Mouse (Mus musculus) MEL (cell line): ENCODE results near the gene Arhgap35. TPM values are rescaled to one million over a fixed set of nuclear protein-coding genes. Genes with fewer than 3 reads are reported as not detected.
A peak's percentile ranks its signal among the peaks of the same experiment; 100 is the strongest.

Experiments
- DNase-seq: peaks from one replicate; pipeline ENCODE4 v3.0.0; 2011; ENCODE audit warnings: low read depth, low spot score
- H3K27ac ChIP-seq: 2 replicates; pipeline ENCODE4 v1.5.1; 2012; ENCODE audit warnings: low read depth, mild to moderate bottlenecking, control low read depth, low read length, moderate library complexity; ENCODE audit not compliant: control insufficient read depth
- H3K27me3 ChIP-seq, 2 experiments: fragments of 150-350 bp in 1 of 2; sonication (generic) in 1 of 2; 2 replicates each; pipeline ENCODE4 v1.6.1; 2012; ENCODE audit warnings: low read length in 2 of 2, mild to moderate bottlenecking in 2 of 2, improper control_type of control experiment in 1 of 2, moderate library complexity in 1 of 2; ENCODE audit not compliant: insufficient read depth in 2 of 2, control insufficient read depth in 1 of 2
- H3K36me3 ChIP-seq, 2 experiments: 2 replicates each; pipeline ENCODE4 v1.6.1; 2012 to 2014; ENCODE audit warnings: low read length in 2 of 2, improper control_type of control experiment in 1 of 2, inconsistent platforms in 1 of 2, mild to moderate bottlenecking in 1 of 2; ENCODE audit not compliant: insufficient read depth in 2 of 2, control insufficient read depth in 1 of 2
- H3K4me1 ChIP-seq, 2 experiments: fragments of 150-350 bp in 1 of 2; sonication (generic) in 1 of 2; 2 replicates each; pipeline ENCODE4 v1.6.1; 2012; ENCODE audit warnings: low read length in 2 of 2, improper control_type of control experiment in 1 of 2, mild to moderate bottlenecking in 1 of 2; ENCODE audit not compliant: insufficient read depth in 2 of 2, control insufficient read depth in 1 of 2
- H3K4me3 ChIP-seq, 2 experiments: fragments of 150-350 bp in 1 of 2; sonication (generic) in 1 of 2; 2 replicates each; pipeline ENCODE4 v1.5.1; 2012; ENCODE audit warnings: low read depth in 2 of 2, low read length in 2 of 2, mild to moderate bottlenecking in 2 of 2, moderate library complexity in 2 of 2, control low read depth in 1 of 2, improper control_type of control experiment in 1 of 2; ENCODE audit not compliant: control insufficient read depth in 1 of 2, insufficient read depth in 1 of 2
- H3K79me2 ChIP-seq: 2 replicates; pipeline ENCODE4 v1.6.1; 2012; ENCODE audit warnings: mild to moderate bottlenecking, low read length, moderate library complexity; ENCODE audit not compliant: control insufficient read depth, poor library complexity, insufficient read depth
- H3K9ac ChIP-seq: 2 replicates; pipeline ENCODE4 v1.6.1; 2012; ENCODE audit warnings: low read depth, mild to moderate bottlenecking, control low read depth, low read length, moderate library complexity; ENCODE audit not compliant: control insufficient read depth, poor library complexity, severe bottlenecking
- H3K9me3 ChIP-seq: fragments of 150-350 bp; sonication (generic); replicated peaks from 2 replicates; pipeline ENCODE4 v1.6.1; 2012; ENCODE audit warnings: mild to moderate bottlenecking, low read length, improper control_type of control experiment, moderate library complexity; ENCODE audit not compliant: insufficient read depth
- BHLHE40 ChIP-seq: IDR thresholded peaks from 2 replicates; pipeline ENCODE4 v1.6.1; 2012; ENCODE audit warnings: low read depth, mild to moderate bottlenecking, inconsistent platforms, low read length, improper control_type of control experiment, borderline replicate concordance
- CHD1 ChIP-seq: IDR thresholded peaks from 2 replicates; pipeline ENCODE4 v1.6.1; 2012; ENCODE audit warnings: low read depth, mild to moderate bottlenecking, inconsistent platforms, low read length, improper control_type of control experiment
- CHD2 ChIP-seq: IDR thresholded peaks from 2 replicates; pipeline ENCODE4 v1.6.1; 2011; ENCODE audit warnings: low read length, improper control_type of control experiment
- CTCF ChIP-seq, 3 experiments: IDR thresholded peaks in 2 of 3; conservative IDR thresholded peaks in 1 of 3; 2 replicates each; pipeline ENCODE4 v1.5.1; 2011 to 2012; ENCODE audit warnings: low read length in 3 of 3, low read depth in 2 of 3, mild to moderate bottlenecking in 2 of 3, improper control_type of control experiment in 1 of 3, inconsistent platforms in 1 of 3, mixed read lengths in 1 of 3, moderate library complexity in 1 of 3; ENCODE audit not compliant: control insufficient read depth in 1 of 3, insufficient read depth in 1 of 3, poor library complexity in 1 of 3, severe bottlenecking in 1 of 3
- E2F4 ChIP-seq: IDR thresholded peaks from 2 replicates; pipeline ENCODE4 v1.6.1; 2011; ENCODE audit warnings: low read depth, low read length, improper control_type of control experiment, borderline replicate concordance
- ETS1 ChIP-seq: IDR thresholded peaks from 2 replicates; pipeline ENCODE4 v1.6.1; 2012; ENCODE audit warnings: low read depth, mild to moderate bottlenecking, inconsistent platforms, low read length, improper control_type of control experiment, moderate library complexity
- GATA1 ChIP-seq: IDR thresholded peaks from 2 replicates; pipeline ENCODE4 v1.6.1; 2011; ENCODE audit warnings: low read depth, low read length, improper control_type of control experiment
- HCFC1 ChIP-seq: IDR thresholded peaks from 2 replicates; pipeline ENCODE4 v1.6.1; 2012; ENCODE audit warnings: low read depth, mild to moderate bottlenecking, inconsistent platforms, low read length, improper control_type of control experiment, moderate library complexity
- JUND ChIP-seq: IDR thresholded peaks from 2 replicates; pipeline ENCODE4 v1.6.1; 2011; ENCODE audit warnings: low read depth, mild to moderate bottlenecking, improper control_type of control experiment, low read length
- KAT2A ChIP-seq: conservative IDR thresholded peaks from 2 replicates; pipeline ENCODE4 v1.6.1; 2012; ENCODE audit warnings: low read depth, low read length, improper control_type of control experiment, inconsistent platforms
- MAFK ChIP-seq: IDR thresholded peaks from 2 replicates; pipeline ENCODE4 v1.6.1; 2011; ENCODE audit warnings: low read depth, mild to moderate bottlenecking, low read length, improper control_type of control experiment, borderline replicate concordance
- MAX ChIP-seq: IDR thresholded peaks from 2 replicates; pipeline ENCODE4 v1.6.1; 2011; ENCODE audit warnings: low read length, improper control_type of control experiment
- MAZ ChIP-seq: IDR thresholded peaks from 2 replicates; pipeline ENCODE4 v1.6.1; 2012; ENCODE audit warnings: low read depth, mild to moderate bottlenecking, inconsistent platforms, low read length, improper control_type of control experiment
- MYB ChIP-seq: IDR thresholded peaks from 2 replicates; pipeline ENCODE4 v1.6.1; 2011; ENCODE audit warnings: mild to moderate bottlenecking, low read depth, low read length, improper control_type of control experiment
- MYC ChIP-seq: IDR thresholded peaks from 2 replicates; pipeline ENCODE4 v1.6.1; 2011; ENCODE audit warnings: low read depth, mild to moderate bottlenecking, low read length, improper control_type of control experiment, moderate library complexity
- POLR2A ChIP-seq, 2 experiments: IDR thresholded peaks; 2 replicates each; pipeline ENCODE4 v1.6.1; 2011 to 2012; ENCODE audit warnings: low read length in 2 of 2, mild to moderate bottlenecking in 2 of 2, control low read depth in 1 of 2, improper control_type of control experiment in 1 of 2, low read depth in 1 of 2, moderate library complexity in 1 of 2; ENCODE audit not compliant: control insufficient read depth in 1 of 2, insufficient read depth in 1 of 2, poor library complexity in 1 of 2
- RAD21 ChIP-seq: IDR thresholded peaks from 2 replicates; pipeline ENCODE4 v1.6.1; 2011; ENCODE audit warnings: mild to moderate bottlenecking, low read depth, low read length, improper control_type of control experiment
- RCOR1 ChIP-seq: IDR thresholded peaks from 2 replicates; pipeline ENCODE4 v1.6.1; 2012; ENCODE audit warnings: low read depth, mild to moderate bottlenecking, inconsistent platforms, low read length, improper control_type of control experiment
- SIN3A ChIP-seq: IDR thresholded peaks from 2 replicates; pipeline ENCODE4 v1.6.1; 2012; ENCODE audit warnings: low read length, improper control_type of control experiment, inconsistent platforms
- SMC3 ChIP-seq: IDR thresholded peaks from 2 replicates; pipeline ENCODE4 v1.6.1; 2011; ENCODE audit warnings: low read depth, low read length, improper control_type of control experiment
- TAL1 ChIP-seq: IDR thresholded peaks from 2 replicates; pipeline ENCODE4 v1.6.1; 2012; ENCODE audit warnings: mild to moderate bottlenecking, inconsistent platforms, low read length, moderate library complexity, mixed read lengths
- TBP ChIP-seq: IDR thresholded peaks from 2 replicates; pipeline ENCODE4 v1.8.0; 2011; ENCODE audit warnings: low read depth, low read length, improper control_type of control experiment
- UBTF ChIP-seq: IDR thresholded peaks from 2 replicates; pipeline ENCODE4 v1.6.1; 2012; ENCODE audit warnings: low read depth, mild to moderate bottlenecking, inconsistent platforms, low read length, improper control_type of control experiment, moderate library complexity, borderline replicate concordance; ENCODE audit not compliant: insufficient read depth
- USF2 ChIP-seq, 2 experiments: IDR thresholded peaks; 2 replicates each; pipeline ENCODE4 v1.6.1; 2011 to 2012; ENCODE audit warnings: improper control_type of control experiment in 2 of 2, low read length in 2 of 2, borderline replicate concordance in 1 of 2, inconsistent platforms in 1 of 2, low read depth in 1 of 2, mild to moderate bottlenecking in 1 of 2; ENCODE audit not compliant: insufficient read depth in 1 of 2
- ZC3H11A ChIP-seq: IDR thresholded peaks from 2 replicates; pipeline ENCODE4 v1.6.1; 2012; ENCODE audit warnings: low read depth, mild to moderate bottlenecking, inconsistent platforms, low read length, improper control_type of control experiment
- ZNF384 ChIP-seq: IDR thresholded peaks from 2 replicates; pipeline ENCODE4 v1.6.1; 2012; ENCODE audit warnings: low read depth, mild to moderate bottlenecking, inconsistent platforms, low read length, improper control_type of control experiment
- polyA plus RNA-seq, 2 experiments: library from polyadenylated mRNA; stranded (reverse) in 1 of 2; unstranded in 1 of 2; fragments of >175 nt in 1 of 2; fragments of >200 nt in 1 of 2; gene quantifications; 2 replicates each; pipeline versions ENCODE4 v1.2.1 to v1.2.4; 2012; ENCODE audit warnings: low replicate concordance in 2 of 2, low read depth in 1 of 2; ENCODE audit not compliant: insufficient read length in 2 of 2, insufficient read depth in 1 of 2, missing spikeins in 1 of 2
- total RNA-seq: library from RNA; depleted of rRNA; stranded (reverse); fragments of 300-350 nt; gene quantifications from 2 replicates; pipeline ENCODE4 v1.2.3, GENCODE M21; 2012

Arhgap35 gene
- total and polyA plus RNA-seq, 3 experiments, result 7.4 to 13.4 TPM; not detected in 1

DNA sequence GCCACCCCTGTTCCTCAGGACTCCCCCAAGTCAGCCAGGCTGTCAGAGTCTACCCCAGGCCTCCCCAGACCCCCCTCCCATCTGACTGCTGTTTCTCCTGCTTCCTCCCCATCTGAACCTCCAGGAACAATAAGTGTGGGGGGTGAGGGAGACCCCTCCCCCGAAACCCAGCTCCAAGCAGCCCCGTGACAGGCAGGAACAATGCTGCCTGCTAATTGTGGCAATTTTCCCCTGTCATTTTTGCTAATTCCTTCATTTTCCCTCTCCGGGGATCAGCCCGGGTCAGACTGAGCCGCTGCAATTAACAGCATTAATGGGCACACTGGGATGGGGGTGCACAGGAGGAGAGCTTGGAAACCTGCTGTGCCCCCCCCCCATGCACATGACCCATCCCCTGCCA lies 146.7 kb downstream of the Arhgap35 start:
- Histone ChIP-seq H3K4me3 (no peak overlapping the region), H3K27ac (no peak overlapping the region), H3K9me3 (no peaks in the 10 kb centered on the region), H3K4me1 (no peaks in the 10 kb centered on the region), H3K27me3 (no peaks in the 10 kb centered on the region), H3K9ac (no peak overlapping the region), H3K36me3 (no peaks in the 10 kb centered on the region), H3K79me2 (no peaks in the 10 kb centered on the region)
- TF ChIP-seq TAL1 (no peak), CTCF (IDR thresholded peaks at IDR 0.05 in 2 of 3, conservative IDR thresholded peaks at IDR 0.05 in 1 of 3; ENCODE audit: control insufficient read depth in 1 of 3, insufficient read depth in 1 of 3, low read depth in 2 of 3, low read length in 3 of 3, poor library complexity in 1 of 3, severe bottlenecking in 1 of 3) (no peak), SIN3A (no peak), UBTF (no peak), MAZ (no peak)
- DNase-seq, result no peak

DNA sequence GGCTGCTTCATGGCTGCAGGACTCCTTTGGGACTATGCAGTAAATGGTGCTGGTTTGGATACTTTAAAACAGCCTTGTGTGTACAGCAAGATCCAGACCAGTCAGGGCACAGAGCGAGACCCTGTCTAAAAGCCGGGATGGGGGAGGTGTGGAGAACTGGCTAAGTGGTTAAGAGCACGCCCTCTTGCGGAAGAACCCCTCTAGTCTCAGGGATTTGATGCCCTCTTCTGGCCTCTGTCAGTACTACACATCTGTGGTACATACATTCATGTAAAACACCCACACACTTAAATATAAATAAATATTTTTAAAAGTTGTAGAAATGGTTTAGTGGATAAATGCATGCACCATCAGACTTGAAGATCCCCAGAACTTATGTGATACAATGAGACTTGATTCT lies 148.2 kb downstream of the Arhgap35 start:
- TF ChIP-seq CHD1 (no peak), E2F4 (no peak), MYB (no peak), BHLHE40 (0 out of 2 replicates have a peak, but pooled peaks have one; percentile 4), MAFK (no peak), USF2 (IDR thresholded peaks at IDR 0.05; ENCODE audit: borderline replicate concordance in 1 of 2, insufficient read depth in 1 of 2, low read depth in 1 of 2, low read length in 2 of 2) (no peak), ETS1 (no peak), SIN3A (peak; percentile 17; the same call in 1 of the 2 replicates), KAT2A (no peak), HCFC1 (no peak), SMC3 (peak; percentile 74), MYC (no peak), CTCF (IDR thresholded peaks at IDR 0.05 in 2 of 3, conservative IDR thresholded peaks at IDR 0.05 in 1 of 3; ENCODE audit: control insufficient read depth in 1 of 3, insufficient read depth in 1 of 3, low read depth in 2 of 3, low read length in 3 of 3, poor library complexity in 1 of 3, severe bottlenecking in 1 of 3) (peak; percentile 71 to 99 (median 72)), TBP (no peak), POLR2A (IDR thresholded peaks at IDR 0.05; ENCODE audit: control insufficient read depth in 1 of 2, insufficient read depth in 1 of 2, low read depth in 1 of 2, low read length in 2 of 2, poor library complexity in 1 of 2) (no peak), CHD2 (no peak), GATA1 (no peak), MAZ (0 out of 2 replicates have a peak, but pooled peaks have one; percentile 32), JUND (no peak; the same call in 1 of the 2 replicates), RCOR1 (no peak), RAD21 (peak; percentile 45), MAX (no peak), ZNF384 (no peak), ZC3H11A (peak; percentile 37; the same call in 1 of the 2 replicates)
- Histone ChIP-seq H3K79me2 (no peaks in the 10 kb centered on the region), H3K27me3 (no peaks in the 10 kb centered on the region), H3K4me3 (no peak overlapping the region), H3K9ac (no peak overlapping the region), H3K27ac (no peak overlapping the region), H3K4me1 (no peaks in the 10 kb centered on the region), H3K9me3 (no peaks in the 10 kb centered on the region), H3K36me3 (no peaks in the 10 kb centered on the region)
- DNase-seq, result peak; percentile 87
